8 mouse cellular contexts compared by ENCODE assay signal in genomic region chr5:100500458-100500961, GRCm38 (mm10). TPM values are rescaled to one million over a fixed set of nuclear protein-coding genes. Genes with fewer than 3 reads are reported as not detected.
DNase-seq lines count a peak whose midpoint lies in the region; ATAC-seq and TF ChIP-seq lines count a peak whose summit lies in the region.

Lin54 (minus strand) TSS chr5:100500639.

- no peaks in the 10 kb centered on the region for H3K36me3 ChIP-seq in embryonic facial prominence, embryonic 12.5 days
- no peaks in the 10 kb centered on the region for H3K36me3 ChIP-seq in kidney, adult 2 months (ENCODE audit: control insufficient read depth, insufficient read depth, low read length)
- no peaks in the 10 kb centered on the region for H3K36me3 ChIP-seq in limb, embryonic 12.5 days
- no peaks in the 10 kb centered on the region for H3K36me3 ChIP-seq in midbrain, embryonic 14.5 days (ENCODE audit: control insufficient read depth, insufficient read depth, low read length)

- TF ChIP-seq CTCF in kidney, adult 2 months (conservative IDR thresholded peaks at IDR 0.05; ENCODE audit: insufficient read depth, insufficient read length, low read depth, low read length), result no peak

- peak within 1 kb of the TSS; percentile 77 for H3K27ac ChIP-seq in embryonic facial prominence, embryonic 12.5 days
- peak within 1 kb of the TSS; percentile 26; the same call in 1 of the 2 replicates for H3K27ac ChIP-seq in kidney, adult 2 months (ENCODE audit: insufficient read depth, low read depth, low read length)
- peak within 1 kb of the TSS; percentile 74 for H3K27ac ChIP-seq in limb, embryonic 12.5 days
- peak within 1 kb of the TSS; percentile 72 for H3K27ac ChIP-seq in midbrain, embryonic 14.5 days (replicated peaks; ENCODE audit: low read depth, low read length)

- H3K4me3 ChIP-seq in embryonic facial prominence, embryonic 12.5 days, result peak within 1 kb of the TSS; percentile 62
- peak within 1 kb of the TSS; percentile 89 for H3K4me3 ChIP-seq in kidney, adult 2 months (ENCODE audit: insufficient read depth, low read depth, low read length)
- H3K4me3 ChIP-seq in limb, embryonic 12.5 days (replicated peaks), result peak within 1 kb of the TSS; percentile 80
- peak within 1 kb of the TSS; percentile 80 for H3K4me3 ChIP-seq in midbrain, embryonic 14.5 days (replicated peaks; ENCODE audit: low read depth, low read length)

- no peaks in the 10 kb centered on the region for H3K27me3 ChIP-seq in embryonic facial prominence, embryonic 12.5 days
- no peaks in the 10 kb centered on the region for H3K27me3 ChIP-seq in kidney, adult 2 months (replicated peaks; ENCODE audit: control insufficient read depth, insufficient read depth, low read length)
- H3K27me3 ChIP-seq in limb, embryonic 12.5 days, result no peaks in the 10 kb centered on the region
- no peaks in the 10 kb centered on the region for H3K27me3 ChIP-seq in midbrain, embryonic 14.5 days (ENCODE audit: control insufficient read depth, insufficient read depth, low read length)

- WGBS in embryonic facial prominence, embryonic 12.5 days, result under 1% methylated on average over 57 of the region's 60 CpGs
- WGBS in kidney, adult 2 months, result 4% methylated on average over 60 of the region's 60 CpGs
- 2% methylated on average over 56 of the region's 60 CpGs for WGBS in limb, embryonic 12.5 days
- WGBS in midbrain, embryonic 14.5 days, result 1% methylated on average over 56 of the region's 60 CpGs

- no peak for TF ChIP-seq POLR2A in kidney, adult 2 months (IDR thresholded peaks at IDR 0.05; ENCODE audit: low read depth, low read length)

- H3K4me1 ChIP-seq in embryonic facial prominence, embryonic 12.5 days, result peaks cover 10% of the 10 kb centered on the region
- H3K4me1 ChIP-seq in kidney, adult 2 months (ENCODE audit: control insufficient read depth, insufficient read depth, low read length), result peaks cover 3% of the 10 kb centered on the region; the same call in 1 of the 2 replicates
- H3K4me1 ChIP-seq in limb, embryonic 12.5 days (replicated peaks), result peaks cover 20% of the 10 kb centered on the region
- peaks cover 17% of the 10 kb centered on the region for H3K4me1 ChIP-seq in midbrain, embryonic 14.5 days (ENCODE audit: control insufficient read depth, insufficient read depth, low read length)

- peak within 1 kb of the TSS; percentile 93 for H3K4me2 ChIP-seq in embryonic facial prominence, embryonic 12.5 days (replicated peaks)
- H3K4me2 ChIP-seq in limb, embryonic 12.5 days, result peak within 1 kb of the TSS; percentile 92
- peak within 1 kb of the TSS; percentile 92 for H3K4me2 ChIP-seq in midbrain, embryonic 14.5 days (ENCODE audit: low read length)

- H3K9me3 ChIP-seq in embryonic facial prominence, embryonic 12.5 days, result no peaks in the 10 kb centered on the region
- H3K9me3 ChIP-seq in limb, embryonic 12.5 days, result no peaks in the 10 kb centered on the region
- no peaks in the 10 kb centered on the region for H3K9me3 ChIP-seq in midbrain, embryonic 14.5 days (ENCODE audit: control insufficient read depth, low read length)

- peak; percentile 91 for ATAC-seq in embryonic facial prominence, embryonic 12.5 days (ENCODE audit: insufficient number of reproducible peaks, insufficient read depth, low FRiP score, low TSS enrichment)
- ATAC-seq in limb, embryonic 12.5 days (ENCODE audit: insufficient number of reproducible peaks, insufficient read depth, low FRiP score, low TSS enrichment, low read depth), result peak; percentile 93
- peak; percentile 94 for ATAC-seq in midbrain, embryonic 14.5 days (ENCODE audit: low FRiP score, low TSS enrichment)

- H3K9ac ChIP-seq in embryonic facial prominence, embryonic 12.5 days, result peak within 1 kb of the TSS; percentile 65
- H3K9ac ChIP-seq in limb, embryonic 12.5 days (replicated peaks), result peak within 1 kb of the TSS; percentile 68
- H3K9ac ChIP-seq in midbrain, embryonic 14.5 days (replicated peaks; ENCODE audit: low read length), result peak within 1 kb of the TSS; percentile 56

- DNase-seq in 3T3-L1 (ENCODE audit: low read depth, low spot score), result peak; percentile 96
- peak; percentile 91 to 93 for DNase-seq in adrenal gland, postnatal 36 days
- peak; percentile 88 to 93 for DNase-seq in heart, adult 18-20 months
- DNase-seq in kidney, adult 2 months, result peak; percentile 93
- DNase-seq in midbrain, embryonic 14.5 days, result peak; percentile 95
- DNase-seq in spleen, adult 12 weeks (ENCODE audit: low spot score), result peak; percentile 76

RNA-seq across cellular contexts. Expression of gene Lin54, which starts in this region (rescaled TPM):
- total RNA-seq in adrenal gland, postnatal 36 days (2021), result 10 to 100 TPM; 11.9 to 13.8 TPM
- 13.3 and 13.6 TPM in 2 replicates for polyA plus RNA-seq in embryonic facial prominence, embryonic 12.5 days (2016; fragmentation: Nextera tagmentation; extraction: Ambion mirVana)
- 1 to 10 TPM; 5.6 to 6.1 TPM for total RNA-seq in heart, adult 18-20 months (2021)
- 6.2 and 6.4 TPM in 2 replicates for polyA plus RNA-seq in kidney, adult 2 months (2012; rRNA removed)
- polyA plus RNA-seq in limb, embryonic 12.5 days (2016; fragmentation: Nextera tagmentation; extraction: Ambion mirVana), result 14.6 and 16.6 TPM in 2 replicates
- polyA plus RNA-seq in midbrain, embryonic 14.5 days (2014; fragmentation: Nextera tagmentation; extraction: Ambion mirVana), result 8.4 and 11.5 TPM in 2 replicates

Comparison
In these comparisons a context has a peak if more than half of its experiments do, and no peak if none do; other contexts are left out.
1. Peak in every context shown above with its lines: DNase-seq, ATAC-seq, H3K4me3 ChIP-seq and H3K27ac ChIP-seq.
2. H3K27ac ChIP-seq: peak in every context shown above with its lines; median percentile 77 in embryonic facial prominence, embryonic 12.5 days; 74 in limb, embryonic 12.5 days; 72 in midbrain, embryonic 14.5 days; 26 in kidney, adult 2 months.